Mouse (Mus musculus) lung, embryonic 15.5 days (tissue): ENCODE data around the gene Cog5. TPM values are rescaled to one million over a fixed set of nuclear protein-coding genes. Genes with fewer than 3 reads are reported as not detected.
A peak's percentile ranks its signal among the peaks of the same experiment; 100 is the strongest.

Source experiments
- ATAC-seq: fragments of 200-750 bp; cut with Nextera tagmentation; 2 replicates; pipeline ENCODE4 v1.8.0; 2017; ENCODE audit warnings: moderate number of reproducible peaks, borderline replicate concordance; ENCODE audit not compliant: low FRiP score, low TSS enrichment; ENCODE audit errors: extremely low read depth
- H3K27ac ChIP-seq: fragments of 300-500 bp; sonication (generic); 2 replicates; pipeline ENCODE4 v1.5.1; 2015; ENCODE audit warnings: moderate library complexity, mild to moderate bottlenecking, inconsistent platforms
- H3K27me3 ChIP-seq: fragments of 300-500 bp; sonication (generic); 2 replicates; pipeline ENCODE4 v1.6.1; 2015; ENCODE audit warnings: inconsistent platforms
- H3K36me3 ChIP-seq: fragments of 300-500 bp; sonication (generic); 2 replicates; pipeline ENCODE4 v1.6.1; 2015; ENCODE audit warnings: inconsistent platforms
- H3K4me1 ChIP-seq: fragments of 300-500 bp; sonication (generic); 2 replicates; pipeline ENCODE4 v1.6.1; 2015; ENCODE audit warnings: inconsistent platforms
- H3K4me2 ChIP-seq: fragments of 300-500 bp; sonication (generic); 2 replicates; pipeline ENCODE4 v1.6.1; 2015; ENCODE audit warnings: inconsistent platforms, mild to moderate bottlenecking, moderate library complexity
- H3K4me3 ChIP-seq: fragments of 300-500 bp; sonication (generic); 2 replicates; pipeline ENCODE4 v1.5.1; 2015; ENCODE audit warnings: mild to moderate bottlenecking, inconsistent platforms
- H3K9ac ChIP-seq: fragments of 300-500 bp; sonication (generic); 2 replicates; pipeline ENCODE4 v1.6.1; 2015; ENCODE audit warnings: inconsistent platforms
- H3K9me3 ChIP-seq: fragments of 300-500 bp; sonication (generic); 2 replicates; pipeline ENCODE4 v1.6.1; 2016; ENCODE audit warnings: inconsistent platforms
- WGBS: fragments of 180-500 bp; shearing (Covaris S2); methylation state at CpG from one replicate; pipeline ENCODE4 v1.1.7; 2015; 5-methylcytosine and 5-hydroxymethylcytosine counted together
- polyA plus RNA-seq: library from polyadenylated mRNA; unstranded; fragments of >200 nt; fragmentation: Nextera tagmentation; extraction: Ambion mirVana; gene quantifications from 2 replicates; pipeline ENCODE4 v1.2.1, GENCODE M21; 2015

The Cog5 gene
- polyA plus RNA-seq, 1 experiment from 2014 or later, result 26.1 TPM

DNA sequence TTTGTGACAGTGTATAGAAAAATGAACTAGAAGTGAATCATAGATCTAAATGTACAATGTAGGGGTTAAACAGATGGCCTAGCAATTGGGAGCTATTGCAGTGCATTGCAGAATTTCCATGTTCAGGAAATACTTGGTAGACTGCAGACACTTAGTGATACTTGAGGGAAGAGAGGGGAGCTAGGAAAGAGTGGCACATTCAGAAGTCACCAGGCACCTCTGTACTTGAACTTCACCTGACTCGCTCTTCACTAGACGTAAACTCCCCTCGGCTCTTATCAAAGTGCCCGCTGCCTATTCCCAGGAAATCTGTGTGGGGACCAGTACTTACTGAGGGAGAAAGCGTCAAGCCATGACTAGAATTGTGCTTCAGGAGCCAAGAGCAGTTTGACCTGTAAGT, 180.8 kb downstream of the Cog5 start:
- Histone ChIP-seq H3K27me3 (no peaks in the 10 kb centered on the region), H3K9ac (no peak overlapping the region), H3K4me2 (no peak overlapping the region), H3K36me3 (no peaks in the 10 kb centered on the region), H3K4me3 (no peak overlapping the region), H3K27ac (no peak overlapping the region), H3K9me3 (no peaks in the 10 kb centered on the region), H3K4me1 (no peaks in the 10 kb centered on the region)
- WGBS, result 56% methylated on average over 5 of the region's 5 CpGs
- no peak for ATAC-seq

DNA sequence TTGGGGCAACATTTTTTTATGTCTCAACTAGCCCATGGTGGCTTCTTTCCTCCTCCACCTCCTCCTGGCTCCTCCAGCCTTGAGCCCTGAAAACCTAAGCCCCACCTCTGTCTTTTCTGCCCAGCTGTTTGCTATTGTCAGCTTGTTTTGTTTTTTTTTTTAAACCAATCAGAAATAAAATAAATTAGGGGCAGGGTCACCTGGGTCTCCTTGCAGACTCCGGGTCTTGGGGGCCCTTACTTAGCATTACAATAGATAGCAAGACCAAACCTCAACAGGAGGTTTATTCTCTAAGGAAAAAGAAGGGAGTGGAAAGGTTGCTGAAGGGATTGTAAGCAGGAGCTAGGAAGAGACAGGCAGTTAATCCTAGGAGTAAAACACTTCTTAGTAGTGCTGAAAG, 181.5 kb downstream of the Cog5 start:
- Histone ChIP-seq H3K9ac (no peak overlapping the region), H3K36me3 (no peaks in the 10 kb centered on the region), H3K4me3 (no peak overlapping the region), H3K9me3 (no peaks in the 10 kb centered on the region), H3K27ac (no peak overlapping the region), H3K4me2 (no peak overlapping the region), H3K4me1 (no peaks in the 10 kb centered on the region), H3K27me3 (no peaks in the 10 kb centered on the region)
- WGBS, result 33% methylated on average over 1 of the region's 1 CpGs
- no peak for ATAC-seq

DNA sequence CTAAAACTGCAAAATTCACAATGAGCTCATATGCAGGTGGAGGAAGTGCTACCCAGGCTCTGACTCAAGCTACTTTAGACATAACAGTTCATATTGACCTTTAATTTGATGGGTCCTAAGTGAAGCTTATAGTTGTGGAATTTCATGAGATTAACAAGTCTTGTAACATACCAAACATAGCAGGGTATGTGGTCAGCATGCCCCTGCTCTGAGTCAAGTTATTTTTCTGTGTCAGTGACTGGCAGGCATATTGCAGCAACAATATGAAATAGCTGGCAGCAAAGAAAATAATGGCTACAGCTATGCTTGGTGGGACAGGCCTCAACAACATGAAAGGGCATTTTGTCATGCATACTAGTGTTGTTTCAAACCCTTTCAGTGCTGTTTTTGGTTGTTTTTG, 183.9 kb downstream of the Cog5 start:
- ATAC-seq, result no peak
- Histone ChIP-seq H3K9ac (no peak overlapping the region), H3K4me3 (no peak overlapping the region), H3K27me3 (no peaks in the 10 kb centered on the region), H3K36me3 (no peaks in the 10 kb centered on the region; the same call in 1 of the 2 replicates), H3K9me3 (no peaks in the 10 kb centered on the region), H3K4me2 (no peak overlapping the region), H3K4me1 (no peaks in the 10 kb centered on the region), H3K27ac (no peak overlapping the region)

DNA sequence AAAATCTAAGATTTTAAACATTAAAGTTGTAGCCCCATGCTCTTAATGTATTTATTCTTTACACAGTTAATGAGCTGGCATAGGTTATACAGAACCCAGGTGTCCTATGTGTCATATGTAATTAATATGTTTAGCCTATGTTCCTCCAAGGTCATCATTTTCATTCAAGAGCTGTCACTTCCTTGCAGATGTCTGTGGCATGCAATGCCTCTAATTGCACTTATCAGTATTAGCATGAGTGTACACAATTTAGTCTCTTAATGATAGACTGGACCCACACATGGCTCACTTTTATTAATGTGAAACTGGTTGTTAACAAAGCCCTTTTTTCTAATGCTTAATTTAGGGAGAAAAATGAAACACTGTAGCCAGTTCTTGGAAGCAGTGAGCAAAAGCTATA, 184.6 kb downstream of the Cog5 start:
- H3K9ac ChIP-seq, result no peak overlapping the region
- H3K27me3 ChIP-seq, result no peaks in the 10 kb centered on the region
- ATAC-seq, result no peak
- H3K27ac ChIP-seq, result no peak overlapping the region
- no peak overlapping the region for H3K4me3 ChIP-seq
- no peak overlapping the region for H3K4me2 ChIP-seq
- H3K4me1 ChIP-seq, result no peaks in the 10 kb centered on the region
- no peaks in the 10 kb centered on the region; the same call in 1 of the 2 replicates for H3K36me3 ChIP-seq
- no peaks in the 10 kb centered on the region for H3K9me3 ChIP-seq

DNA sequence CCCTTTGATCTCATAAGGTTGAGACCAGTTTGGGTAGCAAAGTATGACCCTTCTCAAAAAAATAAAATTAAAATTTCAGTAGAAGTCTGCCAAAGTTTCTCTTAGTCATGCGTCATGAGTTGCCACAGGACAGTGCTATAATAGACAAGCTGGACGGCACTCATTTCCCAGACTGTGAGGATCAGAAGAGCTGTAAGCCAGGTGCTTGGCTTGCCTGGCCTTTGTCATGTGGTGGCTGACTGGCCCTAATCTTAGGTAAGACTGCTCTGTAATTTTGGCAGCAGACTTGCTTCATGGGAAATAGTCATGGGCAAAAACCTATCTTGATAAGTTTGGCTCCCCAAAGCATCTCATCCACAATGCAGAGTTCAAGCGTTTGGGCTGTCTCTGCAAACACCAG, 191.4 kb downstream of the Cog5 start:
- Histone ChIP-seq H3K9ac (no peak overlapping the region), H3K27ac (no peak overlapping the region), H3K9me3 (no peaks in the 10 kb centered on the region), H3K27me3 (no peaks in the 10 kb centered on the region), H3K4me3 (no peak overlapping the region), H3K4me1 (no peaks in the 10 kb centered on the region), H3K4me2 (no peak overlapping the region), H3K36me3 (no peaks in the 10 kb centered on the region; the same call in 1 of the 2 replicates)
- ATAC-seq, result no peak
- 88% methylated on average over 3 of the region's 3 CpGs for WGBS

DNA sequence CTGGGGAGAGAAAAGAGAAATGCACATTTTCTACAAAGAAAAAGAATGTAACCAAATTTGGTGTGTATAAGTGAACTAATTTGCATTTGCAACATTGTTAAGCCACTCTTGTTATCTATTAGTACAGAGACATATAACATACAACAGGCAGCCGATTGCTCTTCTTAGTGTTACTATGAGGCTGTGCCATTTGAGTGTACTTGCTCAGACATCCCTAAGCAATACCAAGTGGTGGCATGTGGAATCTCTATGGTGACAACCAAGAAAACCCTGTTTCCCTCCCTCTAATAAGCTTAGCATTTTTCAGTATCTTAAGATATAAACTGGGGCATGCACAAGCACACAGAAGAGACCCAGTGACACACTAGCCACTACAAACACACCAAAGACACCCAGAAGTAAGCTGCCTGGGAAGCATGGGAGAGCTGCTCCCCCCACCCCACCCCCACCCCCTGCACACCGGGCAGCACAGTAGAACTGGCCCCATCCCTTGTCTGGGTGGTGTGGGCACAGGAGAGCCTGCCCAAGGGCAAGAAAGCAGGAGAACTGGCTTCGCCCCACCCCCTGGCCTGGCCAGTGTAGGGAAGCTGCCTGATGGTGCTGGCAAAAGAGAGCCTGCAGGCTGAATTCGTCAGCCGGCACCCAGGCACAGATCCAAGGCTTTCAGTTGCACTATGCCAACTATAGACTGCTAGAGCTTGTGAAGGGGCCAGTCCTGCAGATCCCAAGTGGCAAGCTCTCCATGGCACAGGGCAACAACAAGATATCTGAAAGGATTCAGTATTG, 194.2 kb downstream of the Cog5 start:
- Histone ChIP-seq H3K27me3 (no peaks in the 10 kb centered on the region), H3K27ac (no peak overlapping the region), H3K4me3 (no peak overlapping the region), H3K9ac (no peak overlapping the region), H3K4me1 (no peaks in the 10 kb centered on the region), H3K9me3 (no peaks in the 10 kb centered on the region), H3K36me3 (no peaks in the 10 kb centered on the region), H3K4me2 (no peak overlapping the region)
- peak; percentile 89 for ATAC-seq
- 68% methylated on average over 5 of the region's 5 CpGs for WGBS

DNA sequence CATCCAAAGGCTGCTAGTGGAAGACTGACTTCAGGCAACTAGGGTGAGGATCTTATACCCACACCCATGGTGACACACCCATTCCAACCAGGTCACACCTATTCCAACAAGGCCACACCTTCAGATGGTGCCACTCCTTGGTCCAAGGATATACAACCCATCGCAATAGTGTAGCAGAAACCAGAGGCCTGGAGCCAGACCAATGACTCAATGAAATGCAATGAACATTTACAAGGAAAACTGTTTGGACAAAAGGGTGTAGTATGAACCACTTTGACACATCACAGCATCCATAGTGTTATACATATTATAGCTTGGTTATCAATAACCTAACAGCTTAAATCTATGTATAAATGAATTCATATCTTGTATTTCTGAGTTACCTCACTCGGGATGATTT, 194.9 kb downstream of the Cog5 start:
- no peaks in the 10 kb centered on the region for H3K9me3 ChIP-seq
- WGBS, result 78% methylated on average over 2 of the region's 2 CpGs
- no peak overlapping the region for H3K4me3 ChIP-seq
- no peak overlapping the region for H3K27ac ChIP-seq
- no peak overlapping the region for H3K4me2 ChIP-seq
- ATAC-seq, result no peak
- no peaks in the 10 kb centered on the region for H3K36me3 ChIP-seq
- H3K9ac ChIP-seq, result no peak overlapping the region
- H3K4me1 ChIP-seq, result no peaks in the 10 kb centered on the region
- no peaks in the 10 kb centered on the region for H3K27me3 ChIP-seq

DNA sequence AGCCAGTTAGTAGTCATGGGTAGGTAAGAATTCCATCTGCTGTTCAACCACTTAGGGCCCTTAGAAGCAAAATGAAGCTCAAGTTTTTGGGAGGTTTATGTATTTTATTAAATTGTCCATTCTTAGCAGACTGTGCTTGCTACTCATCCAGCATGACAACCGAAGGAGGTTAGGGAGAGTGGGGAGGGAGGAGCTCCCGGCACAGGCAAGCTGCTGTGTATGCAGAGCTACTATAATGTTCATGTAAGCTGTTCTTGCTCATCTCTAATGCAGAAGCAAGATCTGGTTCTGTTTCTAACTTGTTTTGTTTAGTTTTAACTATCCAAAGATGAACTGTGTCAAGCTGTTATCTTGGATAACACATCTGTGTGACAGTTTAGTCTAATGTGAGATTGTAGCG, 199.4 kb downstream of the Cog5 start:
- Histone ChIP-seq H3K27ac (no peak overlapping the region), H3K4me3 (no peak overlapping the region), H3K36me3 (no peaks in the 10 kb centered on the region), H3K4me2 (no peak overlapping the region), H3K4me1 (no peaks in the 10 kb centered on the region), H3K27me3 (no peaks in the 10 kb centered on the region), H3K9ac (no peak overlapping the region), H3K9me3 (no peaks in the 10 kb centered on the region)
- ATAC-seq, result no peak
- WGBS, result 34% methylated on average over 3 of the region's 3 CpGs

DNA sequence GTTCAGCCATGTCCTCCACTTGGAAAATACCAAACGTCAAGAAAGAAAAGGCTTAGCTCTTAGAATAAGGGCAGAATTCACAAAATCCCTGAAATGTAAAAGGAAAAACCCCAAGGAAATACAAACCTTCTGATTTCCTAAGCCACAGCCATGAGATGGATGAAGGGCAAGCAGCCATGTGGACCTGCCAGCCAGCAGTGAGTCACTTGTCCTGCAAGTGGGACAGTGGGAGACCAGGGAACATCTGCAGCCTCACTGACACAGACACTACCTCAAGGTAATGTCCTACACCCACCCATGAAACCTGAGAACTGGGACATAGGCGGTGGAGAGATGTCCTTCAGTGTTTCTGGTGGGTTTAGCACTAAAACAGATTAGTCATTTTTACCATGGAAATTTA, 200.1 kb downstream of the Cog5 start:
- H3K27me3 ChIP-seq, result no peaks in the 10 kb centered on the region
- ATAC-seq, result no peak
- H3K27ac ChIP-seq, result no peak overlapping the region
- no peaks in the 10 kb centered on the region for H3K36me3 ChIP-seq
- 77% methylated on average over 2 of the region's 2 CpGs for WGBS
- no peak overlapping the region for H3K4me2 ChIP-seq
- H3K4me1 ChIP-seq, result no peaks in the 10 kb centered on the region
- H3K4me3 ChIP-seq, result no peak overlapping the region
- H3K9me3 ChIP-seq, result no peaks in the 10 kb centered on the region
- no peak overlapping the region for H3K9ac ChIP-seq

DNA sequence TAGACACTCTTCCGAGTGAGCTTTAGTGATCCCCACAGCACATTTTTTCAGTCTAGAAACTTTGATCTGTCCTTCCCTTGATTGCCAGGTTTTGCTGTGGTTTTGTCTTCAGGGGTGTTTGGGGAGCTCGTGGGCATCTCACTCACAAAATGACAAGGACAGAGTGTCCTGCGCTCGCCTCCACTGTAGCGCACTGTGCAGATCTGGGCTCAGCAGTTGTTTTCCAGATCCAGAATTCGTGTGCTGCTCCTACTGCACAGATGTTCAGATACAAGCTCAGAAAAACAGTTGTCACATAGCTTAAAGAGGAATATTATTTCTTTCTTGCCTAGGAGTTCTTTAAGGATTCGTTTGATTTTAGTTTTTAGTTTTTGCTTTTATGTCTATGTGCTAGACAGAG, 203.1 kb downstream of the Cog5 start:
- WGBS, result 82% methylated on average over 7 of the region's 7 CpGs
- Histone ChIP-seq H3K9me3 (no peaks in the 10 kb centered on the region), H3K36me3 (no peaks in the 10 kb centered on the region), H3K4me2 (no peak overlapping the region), H3K9ac (no peak overlapping the region), H3K4me3 (no peak overlapping the region), H3K4me1 (no peaks in the 10 kb centered on the region), H3K27ac (no peak overlapping the region), H3K27me3 (no peaks in the 10 kb centered on the region)
- no peak for ATAC-seq

DNA sequence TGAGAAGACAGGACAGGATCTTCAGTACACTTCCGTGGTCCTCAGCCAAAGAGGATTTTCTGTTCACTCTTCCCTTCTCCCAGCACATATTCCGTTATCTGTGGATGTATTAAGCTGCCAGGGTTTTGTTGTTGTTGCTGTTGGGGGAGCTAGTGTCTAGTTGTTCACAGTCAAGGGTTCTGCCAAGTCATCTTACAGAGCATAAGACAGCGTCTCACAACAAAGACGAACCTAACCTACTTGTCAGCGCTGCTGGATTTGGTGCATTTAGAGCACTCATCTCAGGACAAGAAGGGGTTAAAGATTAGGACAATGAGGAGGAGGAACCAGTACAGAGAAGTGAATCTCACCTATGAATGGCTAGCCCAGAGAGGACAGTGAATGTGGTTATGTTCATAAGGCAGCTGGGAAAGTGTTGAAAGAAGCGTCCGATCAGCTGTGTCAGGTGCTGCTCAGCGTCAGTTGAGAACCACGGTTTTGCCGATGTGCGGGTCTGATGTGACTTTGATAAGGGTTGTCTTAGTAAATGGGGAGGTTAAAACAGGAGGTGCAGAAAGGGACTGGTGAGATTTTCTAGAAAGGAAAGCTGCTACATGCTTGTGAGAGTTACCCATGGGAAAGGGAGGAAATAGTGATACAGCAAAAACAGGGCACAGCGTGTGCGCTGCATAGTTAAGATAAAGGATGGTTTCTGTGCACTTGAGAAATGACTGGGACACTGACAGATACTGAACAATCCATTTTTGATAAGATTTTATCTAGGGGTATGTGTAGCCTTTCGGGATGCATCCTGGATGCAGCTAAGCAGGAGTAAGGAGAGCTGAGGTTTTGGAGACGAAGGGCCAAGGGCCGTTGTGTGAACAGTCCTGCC, 208.2 kb downstream of the Cog5 start:
- Histone ChIP-seq H3K4me1 (no peaks in the 10 kb centered on the region), H3K27me3 (no peaks in the 10 kb centered on the region), H3K9ac (no peak overlapping the region), H3K27ac (no peak overlapping the region), H3K4me3 (no peak overlapping the region), H3K9me3 (no peaks in the 10 kb centered on the region), H3K36me3 (no peaks in the 10 kb centered on the region), H3K4me2 (no peak overlapping the region)
- no peak for ATAC-seq
- WGBS, result 74% methylated on average over 16 of the region's 16 CpGs

DNA sequence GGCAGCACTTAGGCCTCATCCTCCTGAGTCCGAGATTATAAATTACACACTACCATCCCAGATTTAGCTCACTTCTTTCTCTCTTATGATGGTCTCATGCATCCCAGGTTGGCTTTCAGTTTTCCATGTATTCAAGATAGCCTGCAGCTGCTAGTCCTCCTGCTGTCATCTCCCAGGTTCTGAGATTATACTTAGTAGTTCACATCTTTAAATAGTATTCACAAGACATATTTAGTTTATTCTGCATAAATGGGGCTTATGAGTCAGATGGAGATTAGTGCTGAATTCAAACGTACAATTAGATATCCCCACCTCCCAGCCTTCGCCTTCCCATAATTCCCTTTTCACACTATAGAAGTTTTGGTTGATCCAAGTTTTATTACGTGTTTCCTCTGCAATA, 222.1 kb downstream of the Cog5 start:
- ATAC-seq, result no peak
- H3K4me3 ChIP-seq, result no peak overlapping the region
- no peak overlapping the region for H3K27ac ChIP-seq
- no peak overlapping the region for H3K4me2 ChIP-seq
- H3K9ac ChIP-seq, result no peak overlapping the region
- H3K9me3 ChIP-seq, result no peaks in the 10 kb centered on the region
- 80% methylated on average over 4 of the region's 4 CpGs for WGBS
- H3K36me3 ChIP-seq, result no peaks in the 10 kb centered on the region
- H3K4me1 ChIP-seq, result no peaks in the 10 kb centered on the region
- H3K27me3 ChIP-seq, result no peaks in the 10 kb centered on the region
